Mouse (Mus musculus) neural tube, embryonic 13.5 days (tissue): ENCODE measurements around the gene Senp2. TPM values are rescaled to one million over a fixed set of nuclear protein-coding genes. Genes with fewer than 3 reads are reported as not detected.

Source experiments
- ATAC-seq: fragments of 200-750 bp; cut with Nextera tagmentation; 2 replicates; pipeline ENCODE4 v1.8.0; 2017; ENCODE audit warnings: low read depth, mild to moderate bottlenecking, moderate TSS enrichment, moderate library complexity
- H3K27ac ChIP-seq: fragments of 300-500 bp; sonication (generic); replicated peaks from 2 replicates; pipeline ENCODE4 v1.5.1; 2015; ENCODE audit warnings: moderate library complexity, mild to moderate bottlenecking, inconsistent platforms
- H3K27me3 ChIP-seq: fragments of 300-500 bp; sonication (generic); 2 replicates; pipeline ENCODE4 v1.6.1; 2015; ENCODE audit warnings: mild to moderate bottlenecking, inconsistent platforms
- H3K36me3 ChIP-seq: fragments of 300-500 bp; sonication (generic); 2 replicates; pipeline ENCODE4 v1.6.1; 2015; ENCODE audit warnings: mild to moderate bottlenecking, inconsistent platforms
- H3K4me1 ChIP-seq: fragments of 300-500 bp; sonication (generic); replicated peaks from 2 replicates; pipeline ENCODE4 v1.6.1; 2015; ENCODE audit warnings: inconsistent platforms
- H3K4me2 ChIP-seq: fragments of 300-500 bp; sonication (generic); 2 replicates; pipeline ENCODE4 v1.6.1; 2015; ENCODE audit warnings: inconsistent platforms, mild to moderate bottlenecking, moderate library complexity
- H3K4me3 ChIP-seq: fragments of 300-500 bp; sonication (generic); 2 replicates; pipeline ENCODE4 v1.5.1; 2015; ENCODE audit warnings: mild to moderate bottlenecking, inconsistent platforms
- H3K9ac ChIP-seq: fragments of 300-500 bp; sonication (generic); 2 replicates; pipeline ENCODE4 v1.6.1; 2015; ENCODE audit warnings: moderate library complexity, mild to moderate bottlenecking, inconsistent platforms
- H3K9me3 ChIP-seq: fragments of 300-500 bp; sonication (generic); 2 replicates; pipeline ENCODE4 v1.6.1; 2016; ENCODE audit warnings: inconsistent platforms
- WGBS: fragments of 180-500 bp; shearing (Covaris S2); methylation state at CpG from one replicate; pipeline ENCODE4 v1.1.7; 2015; 5-methylcytosine and 5-hydroxymethylcytosine counted together
- polyA plus RNA-seq: library from polyadenylated mRNA; unstranded; fragments of >200 nt; fragmentation: Nextera tagmentation; extraction: Ambion mirVana; gene quantifications from 2 replicates; pipeline ENCODE4 v1.2.1, GENCODE M21; 2015

The Senp2 gene
- polyA plus RNA-seq, 1 experiment from 2014 or later: 44.9 TPM

DNA sequence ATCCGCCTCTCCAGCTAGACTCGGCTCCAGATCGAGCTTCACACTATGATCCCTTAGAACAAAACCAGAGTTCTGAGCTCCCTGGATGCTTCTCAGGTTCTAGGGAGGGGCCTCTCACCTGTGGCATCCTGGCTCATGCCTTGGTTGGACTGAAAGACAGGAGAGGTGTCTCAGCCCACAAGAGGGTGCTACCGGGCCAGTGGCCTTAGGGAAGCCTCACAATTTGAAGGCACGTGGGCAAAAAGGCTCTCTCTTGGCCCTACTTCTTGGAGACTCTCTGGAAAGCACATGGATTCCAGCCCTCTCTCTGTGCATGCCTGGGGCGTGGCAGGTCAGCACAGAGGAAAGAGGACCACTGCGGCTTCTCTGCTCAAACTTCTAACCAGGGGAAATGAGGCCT is 62.1 kb downstream of the Senp2 start:
- ATAC-seq: no peak
- peaks cover 7% of the 10 kb centered on the region for H3K4me1 ChIP-seq
- peaks cover 92% of the 10 kb centered on the region for H3K36me3 ChIP-seq
- no peak overlapping the region for H3K9ac ChIP-seq
- H3K27ac ChIP-seq: no peak overlapping the region
- H3K9me3 ChIP-seq: no peaks in the 10 kb centered on the region
- WGBS: 88% methylated on average over 7 of the region's 7 CpGs
- H3K4me2 ChIP-seq: no peak overlapping the region
- no peak overlapping the region for H3K4me3 ChIP-seq
- H3K27me3 ChIP-seq: no peaks in the 10 kb centered on the region

DNA sequence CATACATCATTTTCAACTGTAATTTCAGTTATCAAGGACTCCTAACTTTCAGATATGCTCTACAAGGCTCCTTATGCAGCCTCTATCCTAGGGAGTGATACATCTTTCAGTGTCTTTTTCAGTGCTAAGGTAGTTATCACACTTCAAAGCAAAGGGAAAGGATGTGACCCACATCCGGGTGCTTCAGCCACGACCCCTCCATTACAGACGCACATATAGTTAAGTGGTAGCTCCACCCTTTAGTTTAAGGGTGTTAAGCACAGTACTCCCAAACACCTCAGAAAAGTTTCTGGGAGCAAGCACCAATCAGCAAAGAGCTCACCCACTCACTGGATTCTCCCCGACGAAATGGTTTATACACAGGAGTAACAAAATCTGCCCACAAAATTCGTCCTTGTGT is 65.8 kb downstream of the Senp2 start:
- no peaks in the 10 kb centered on the region for H3K9me3 ChIP-seq
- H3K36me3 ChIP-seq: peaks cover 92% of the 10 kb centered on the region
- no peaks in the 10 kb centered on the region for H3K27me3 ChIP-seq
- no peak for ATAC-seq
- no peak overlapping the region for H3K9ac ChIP-seq
- WGBS: 71% methylated on average over 6 of the region's 6 CpGs
- no peak overlapping the region for H3K27ac ChIP-seq
- H3K4me3 ChIP-seq: no peak overlapping the region
- peaks cover 11% of the 10 kb centered on the region for H3K4me1 ChIP-seq
- no peak overlapping the region for H3K4me2 ChIP-seq

GRCm38 (mm10) chr16:22075829-22076619 is 66.7 kb downstream of the Senp2 start:
- Histone ChIP-seq H3K4me1 (peaks cover 11% of the 10 kb centered on the region), H3K27ac (no peak overlapping the region), H3K4me2 (no peak overlapping the region), H3K36me3 (peaks cover 92% of the 10 kb centered on the region), H3K4me3 (no peak overlapping the region), H3K9me3 (no peaks in the 10 kb centered on the region), H3K9ac (no peak overlapping the region), H3K27me3 (no peaks in the 10 kb centered on the region)
- 9% methylated on average over 5 of the region's 5 CpGs for WGBS
- ATAC-seq: no peak

GRCm38 (mm10) chr16:22076620-22076941 is 67.3 kb downstream of the Senp2 start:
- H3K4me2 ChIP-seq: no peak overlapping the region
- peaks cover 92% of the 10 kb centered on the region for H3K36me3 ChIP-seq

GRCm38 (mm10) chr16:22080125-22080710 is 70.9 kb downstream of the Senp2 start:
- no peak for ATAC-seq
- 86% methylated on average over 12 of the region's 12 CpGs for WGBS
- no peaks in the 10 kb centered on the region for H3K9me3 ChIP-seq
- H3K4me1 ChIP-seq: peaks cover 11% of the 10 kb centered on the region
- no peak overlapping the region for H3K4me3 ChIP-seq
- no peak overlapping the region for H3K27ac ChIP-seq
- no peaks in the 10 kb centered on the region for H3K27me3 ChIP-seq
- peaks cover 78% of the 10 kb centered on the region for H3K36me3 ChIP-seq
- no peak overlapping the region for H3K4me2 ChIP-seq
- H3K9ac ChIP-seq: no peak overlapping the region

More at GRCm38 (mm10) chr16:22076620-22076941, 67.3 kb downstream of the Senp2 start:
- WGBS: 43% methylated on average over 4 of the region's 4 CpGs
- no peak overlapping the region for H3K9ac ChIP-seq
- no peaks in the 10 kb centered on the region for H3K9me3 ChIP-seq
- no peak overlapping the region for H3K27ac ChIP-seq
- peaks cover 11% of the 10 kb centered on the region for H3K4me1 ChIP-seq
- ATAC-seq: no peak
- H3K27me3 ChIP-seq: no peaks in the 10 kb centered on the region
- H3K4me3 ChIP-seq: no peak overlapping the region

GRCm38 (mm10) chr16:22085411-22085810 is 76.1 kb downstream of the Senp2 start:
- no peaks in the 10 kb centered on the region for H3K27me3 ChIP-seq
- H3K9me3 ChIP-seq: no peaks in the 10 kb centered on the region
- H3K9ac ChIP-seq: no peak overlapping the region
- no peak overlapping the region for H3K27ac ChIP-seq
- no peak overlapping the region for H3K4me2 ChIP-seq
- no peaks in the 10 kb centered on the region; the same call in 1 of the 2 replicates for H3K4me1 ChIP-seq
- H3K4me3 ChIP-seq: no peak overlapping the region
- H3K36me3 ChIP-seq: peaks cover 56% of the 10 kb centered on the region
- 73% methylated on average over 4 of the region's 4 CpGs for WGBS
- ATAC-seq: no peak

DNA sequence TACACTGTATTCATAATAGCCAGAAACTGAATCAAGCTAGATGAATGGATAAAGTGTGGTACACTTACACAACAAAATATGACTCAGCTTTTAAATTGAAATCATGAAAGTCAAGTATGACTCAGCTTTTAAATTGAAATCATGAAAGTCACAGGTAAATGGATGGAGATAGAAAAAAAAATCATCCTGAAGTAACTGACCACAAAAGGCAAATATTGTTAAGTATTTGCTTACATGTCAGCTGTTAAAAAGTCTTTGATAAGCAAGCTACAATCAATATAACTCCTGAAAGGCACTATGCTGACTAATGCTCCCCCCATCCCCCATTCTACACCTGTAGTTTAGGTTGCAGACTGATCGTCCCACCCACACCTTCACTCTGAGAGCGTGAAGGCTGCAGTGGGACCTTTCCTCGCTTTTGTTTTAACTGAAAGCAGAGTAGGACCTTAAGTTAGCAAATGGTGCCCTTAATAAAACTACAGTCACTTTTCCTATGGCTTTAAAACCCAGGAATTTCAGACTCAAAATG is 82.0 kb downstream of the Senp2 start:
- Histone ChIP-seq H3K9ac (no peak overlapping the region), H3K4me2 (no peak overlapping the region)

GRCm38 (mm10) chr16:22095751-22096150 is 86.5 kb downstream of the Senp2 start:
- ATAC-seq: no peak
- 80% methylated on average over 1 of the region's 1 CpGs for WGBS

More for the DNA sequence above, 82.0 kb downstream of the Senp2 start:
- no peaks in the 10 kb centered on the region for H3K9me3 ChIP-seq
- H3K4me3 ChIP-seq: no peak overlapping the region
- H3K36me3 ChIP-seq: peaks cover 18% of the 10 kb centered on the region
- H3K27ac ChIP-seq: no peak overlapping the region
- no peaks in the 10 kb centered on the region for H3K27me3 ChIP-seq
- 90% methylated on average over 3 of the region's 3 CpGs for WGBS
- peaks cover 7% of the 10 kb centered on the region; the same call in 1 of the 2 replicates for H3K4me1 ChIP-seq
- ATAC-seq: no peak

GRCm38 (mm10) chr16:22097659-22098058 is 88.4 kb downstream of the Senp2 start:
- no peaks in the 10 kb centered on the region for H3K27me3 ChIP-seq
- no peak overlapping the region for H3K4me2 ChIP-seq
- no peak for ATAC-seq
- H3K27ac ChIP-seq: peak overlapping the region; percentile 18
- no peaks in the 10 kb centered on the region for H3K9me3 ChIP-seq
- H3K4me3 ChIP-seq: no peak overlapping the region
- WGBS: 45% methylated on average over 7 of the region's 7 CpGs
- no peak overlapping the region for H3K9ac ChIP-seq
- no peaks in the 10 kb centered on the region; the same call in 1 of the 2 replicates for H3K36me3 ChIP-seq
- peaks cover 18% of the 10 kb centered on the region for H3K4me1 ChIP-seq

More at GRCm38 (mm10) chr16:22095751-22096150, 86.5 kb downstream of the Senp2 start:
- Histone ChIP-seq H3K4me3 (no peak overlapping the region), H3K4me2 (no peak overlapping the region), H3K9me3 (no peaks in the 10 kb centered on the region), H3K36me3 (no peaks in the 10 kb centered on the region; the same call in 1 of the 2 replicates), H3K27ac (no peak overlapping the region), H3K27me3 (no peaks in the 10 kb centered on the region), H3K4me1 (peaks cover 20% of the 10 kb centered on the region), H3K9ac (no peak overlapping the region)

Other genes starting within 250 kb of the Senp2 start
- 1.5 and 1.8 TPM in 2 replicates for gene Ehhadh, start 221.7 kb upstream of the Senp2 start, polyA plus RNA-seq
- 8.7 and 9.5 TPM in 2 replicates for gene Map3k13, start 215.1 kb upstream of the Senp2 start, polyA plus RNA-seq
- 49.0 and 50.9 TPM in 2 replicates for gene Tmem41a, start 61.9 kb upstream of the Senp2 start, polyA plus RNA-seq
- gene Liph, start 13.8 kb upstream of the Senp2 start, polyA plus RNA-seq: 0.18 and 0.29 TPM in 2 replicates
- gene Igf2bp2, start 153.8 kb downstream of the Senp2 start, polyA plus RNA-seq: 38.1 and 43.9 TPM in 2 replicates